Mouse (Mus musculus) kidney, adult 11 months (tissue): ENCODE results near the gene Fgfrl1.

Experiments used
- DNase-seq: peaks from one replicate; pipeline ENCODE4 v3.0.0; 2022

The Fgfrl1 gene

GRCm38 (mm10) chr5:108668387-108668932 is 23.7 kb upstream of the Fgfrl1 start:
- DNase-seq: no peak

- peak; percentile 92 for DNase-seq
Observed at GRCm38 (mm10) chr5:108668977-108669936, 22.9 kb upstream of the Fgfrl1 start, which contains the start of gene Dgkq. Gene Dgkq, minus strand, starts transcription at chr5:108669672.

GRCm38 (mm10) chr5:108669986-108670385 is 22.2 kb upstream of the Fgfrl1 start:
- DNase-seq: no peak

GRCm38 (mm10) chr5:108670785-108671184 is 21.4 kb upstream of the Fgfrl1 start:
- peak; percentile 68 for DNase-seq

GRCm38 (mm10) chr5:108671757-108672156 is 20.4 kb upstream of the Fgfrl1 start:
- no peak for DNase-seq

GRCm38 (mm10) chr5:108674624-108675023 is 17.6 kb upstream of the Fgfrl1 start:
- DNase-seq: peak; percentile 89

GRCm38 (mm10) chr5:108675251-108675816 is 16.8 kb upstream of the Fgfrl1 start, which contains the start of gene Slc26a1:
Gene Slc26a1, minus strand, starts transcription at chr5:108675569.
- DNase-seq: peak; percentile 87

- no peak for DNase-seq
Observed at GRCm38 (mm10) chr5:108676772-108677498, 15.2 kb upstream of the Fgfrl1 start.

GRCm38 (mm10) chr5:108677605-108678295 is 14.4 kb upstream of the Fgfrl1 start:
- DNase-seq: peak; percentile 42

- DNase-seq: peak; percentile 66
Observed at GRCm38 (mm10) chr5:108678296-108678854, 13.8 kb upstream of the Fgfrl1 start.

GRCm38 (mm10) chr5:108679909-108680308 is 12.3 kb upstream of the Fgfrl1 start:
- no peak for DNase-seq

GRCm38 (mm10) chr5:108680871-108681270 is 11.3 kb upstream of the Fgfrl1 start:
- DNase-seq: no peak

GRCm38 (mm10) chr5:108689091-108689490 is 3.1 kb upstream of the Fgfrl1 start:
- no peak for DNase-seq

- no peak for DNase-seq
Observed at GRCm38 (mm10) chr5:108691152-108691551, 1.0 kb upstream of the Fgfrl1 start.

- peak; percentile 80 for DNase-seq
Observed at GRCm38 (mm10) chr5:108693872-108694288, 1.7 kb downstream of the Fgfrl1 start.

GRCm38 (mm10) chr5:108694352-108695261 is 2.4 kb downstream of the Fgfrl1 start:
- DNase-seq: peak; percentile 68

GRCm38 (mm10) chr5:108695861-108696260 is 3.7 kb downstream of the Fgfrl1 start:
- DNase-seq: no peak

GRCm38 (mm10) chr5:108696542-108696941 is 4.4 kb downstream of the Fgfrl1 start:
- no peak for DNase-seq

- no peak for DNase-seq
Observed at GRCm38 (mm10) chr5:108697341-108697753, 5.2 kb downstream of the Fgfrl1 start.

GRCm38 (mm10) chr5:108700346-108700745 is 8.2 kb downstream of the Fgfrl1 start:
- no peak for DNase-seq
